Mouse (Mus musculus) neural tube, embryonic 13.5 days (tissue): ENCODE measurements around the gene Itga4. TPM values are rescaled to one million over a fixed set of nuclear protein-coding genes. Genes with fewer than 3 reads are reported as not detected.

Experiments
- ATAC-seq: fragments of 200-750 bp; cut with Nextera tagmentation; 2 replicates; pipeline ENCODE4 v1.8.0; 2017; ENCODE audit warnings: low read depth, mild to moderate bottlenecking, moderate TSS enrichment, moderate library complexity
- H3K27ac ChIP-seq: fragments of 300-500 bp; sonication (generic); replicated peaks from 2 replicates; pipeline ENCODE4 v1.5.1; 2015; ENCODE audit warnings: moderate library complexity, mild to moderate bottlenecking, inconsistent platforms
- H3K27me3 ChIP-seq: fragments of 300-500 bp; sonication (generic); 2 replicates; pipeline ENCODE4 v1.6.1; 2015; ENCODE audit warnings: mild to moderate bottlenecking, inconsistent platforms
- H3K36me3 ChIP-seq: fragments of 300-500 bp; sonication (generic); 2 replicates; pipeline ENCODE4 v1.6.1; 2015; ENCODE audit warnings: mild to moderate bottlenecking, inconsistent platforms
- H3K4me1 ChIP-seq: fragments of 300-500 bp; sonication (generic); replicated peaks from 2 replicates; pipeline ENCODE4 v1.6.1; 2015; ENCODE audit warnings: inconsistent platforms
- H3K4me2 ChIP-seq: fragments of 300-500 bp; sonication (generic); 2 replicates; pipeline ENCODE4 v1.6.1; 2015; ENCODE audit warnings: inconsistent platforms, mild to moderate bottlenecking, moderate library complexity
- H3K4me3 ChIP-seq: fragments of 300-500 bp; sonication (generic); 2 replicates; pipeline ENCODE4 v1.5.1; 2015; ENCODE audit warnings: mild to moderate bottlenecking, inconsistent platforms
- H3K9ac ChIP-seq: fragments of 300-500 bp; sonication (generic); 2 replicates; pipeline ENCODE4 v1.6.1; 2015; ENCODE audit warnings: moderate library complexity, mild to moderate bottlenecking, inconsistent platforms
- H3K9me3 ChIP-seq: fragments of 300-500 bp; sonication (generic); 2 replicates; pipeline ENCODE4 v1.6.1; 2016; ENCODE audit warnings: inconsistent platforms
- WGBS: fragments of 180-500 bp; shearing (Covaris S2); methylation state at CpG from one replicate; pipeline ENCODE4 v1.1.7; 2015; 5-methylcytosine and 5-hydroxymethylcytosine counted together
- polyA plus RNA-seq: library from polyadenylated mRNA; unstranded; fragments of >200 nt; fragmentation: Nextera tagmentation; extraction: Ambion mirVana; gene quantifications from 2 replicates; pipeline ENCODE4 v1.2.1, GENCODE M21; 2015

Gene Itga4
- polyA plus RNA-seq, 1 experiment from 2014 or later: 5.4 TPM

DNA sequence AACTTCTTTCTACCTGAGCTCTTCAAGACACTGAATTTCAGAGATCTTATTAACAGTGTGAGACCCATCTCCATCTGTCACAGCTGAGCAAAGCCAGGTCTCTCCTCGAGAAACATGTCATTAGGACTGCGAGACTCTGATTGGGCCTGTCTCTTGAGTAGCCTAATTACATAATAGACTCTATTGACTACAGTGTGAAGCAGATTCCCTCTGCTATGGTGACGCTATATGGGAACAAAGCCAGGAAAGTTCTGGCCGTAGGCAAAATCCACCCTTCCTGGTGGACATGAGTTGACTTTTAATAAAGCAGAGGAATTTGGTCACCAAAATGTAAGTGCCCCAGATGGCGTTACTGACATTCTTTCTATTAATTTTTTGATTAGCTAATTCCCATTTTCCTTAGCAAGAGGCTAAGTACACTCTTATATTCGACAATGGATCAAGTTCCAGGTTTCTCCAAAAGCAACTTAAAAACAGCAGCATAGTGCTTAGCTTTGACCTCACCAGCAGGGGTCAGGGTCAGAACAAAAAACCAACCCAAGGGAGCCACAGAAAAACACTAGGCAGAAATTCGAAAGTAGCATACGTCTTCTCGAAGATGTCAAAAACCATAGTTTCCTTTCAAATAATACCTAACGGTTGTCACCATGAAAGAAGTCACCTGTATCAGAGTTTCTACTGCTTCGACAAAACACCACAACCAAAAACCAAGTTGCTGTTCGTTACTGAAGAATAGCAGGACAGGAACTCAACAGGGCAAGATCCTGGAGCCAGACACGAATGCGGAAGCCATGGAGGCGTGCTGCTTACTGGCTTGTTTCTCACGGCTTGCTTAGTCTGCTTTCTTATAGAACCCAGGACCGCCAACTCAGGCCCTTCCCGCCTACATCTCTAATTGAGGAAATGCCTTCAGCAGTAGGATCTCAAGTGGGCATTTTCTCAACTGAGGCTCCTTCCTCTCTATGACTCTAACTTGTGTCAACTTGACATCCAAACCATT, 112.5 kb downstream of the Itga4 start:
- ATAC-seq: no peak
- H3K36me3 ChIP-seq: no peaks in the 10 kb centered on the region
- no peak overlapping the region for H3K4me3 ChIP-seq
- no peak overlapping the region for H3K27ac ChIP-seq
- H3K9ac ChIP-seq: no peak overlapping the region
- H3K4me2 ChIP-seq: no peak overlapping the region
- WGBS: 68% methylated on average over 18 of the region's 18 CpGs
- H3K27me3 ChIP-seq: no peaks in the 10 kb centered on the region
- H3K4me1 ChIP-seq: peaks cover 13% of the 10 kb centered on the region
- no peaks in the 10 kb centered on the region for H3K9me3 ChIP-seq

DNA sequence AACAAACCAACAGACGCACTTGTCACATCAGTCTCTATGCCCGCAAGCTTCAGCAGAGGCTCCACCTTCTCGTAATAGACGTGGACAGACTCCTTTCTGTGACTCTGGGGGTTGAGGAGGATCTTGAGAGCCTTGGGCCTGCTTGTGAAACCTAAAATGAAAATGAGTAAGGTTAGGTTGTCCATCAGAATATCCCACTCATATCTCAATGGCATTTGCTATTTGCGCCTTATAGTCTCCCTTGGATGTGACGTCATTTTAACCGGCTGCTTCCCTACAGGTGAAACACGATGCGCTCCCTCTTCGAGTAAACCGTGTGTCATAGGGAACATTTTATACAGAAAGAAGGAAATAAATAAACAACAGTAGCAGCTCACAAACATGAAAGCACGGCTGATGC, 113.4 kb downstream of the Itga4 start:
- no peak for ATAC-seq
- H3K27me3 ChIP-seq: no peaks in the 10 kb centered on the region
- 84% methylated on average over 12 of the region's 12 CpGs for WGBS

DNA sequence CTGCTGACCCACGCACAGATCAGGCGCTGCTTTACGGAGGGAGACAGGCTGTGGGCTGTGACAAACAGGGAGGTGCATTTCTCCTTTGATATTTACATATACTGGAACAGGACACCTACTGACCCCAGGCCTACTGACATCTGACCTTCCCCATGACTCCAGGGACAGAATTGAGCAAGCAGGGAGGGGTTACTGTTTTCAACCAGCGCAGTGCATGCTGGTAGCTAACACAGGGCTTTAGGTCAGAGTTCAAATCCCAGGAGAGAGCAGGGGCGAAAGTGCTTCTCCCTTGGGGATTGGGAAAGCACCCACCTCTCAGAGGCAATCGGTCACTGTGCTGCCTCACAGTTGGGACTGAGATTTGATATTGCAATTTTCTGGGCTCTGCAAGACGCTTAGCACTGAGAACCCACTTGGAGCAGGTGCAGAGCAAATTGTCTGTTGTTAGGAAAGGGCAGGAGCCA, 113.9 kb downstream of the Itga4 start:
- 66% methylated on average over 7 of the region's 7 CpGs for WGBS
- ATAC-seq: no peak

More for the DNA sequence above, 113.4 kb downstream of the Itga4 start:
- Histone ChIP-seq H3K27ac (no peak overlapping the region), H3K4me1 (peaks cover 13% of the 10 kb centered on the region), H3K4me2 (no peak overlapping the region), H3K4me3 (no peak overlapping the region), H3K9ac (no peak overlapping the region), H3K9me3 (no peaks in the 10 kb centered on the region), H3K36me3 (no peaks in the 10 kb centered on the region)

DNA sequence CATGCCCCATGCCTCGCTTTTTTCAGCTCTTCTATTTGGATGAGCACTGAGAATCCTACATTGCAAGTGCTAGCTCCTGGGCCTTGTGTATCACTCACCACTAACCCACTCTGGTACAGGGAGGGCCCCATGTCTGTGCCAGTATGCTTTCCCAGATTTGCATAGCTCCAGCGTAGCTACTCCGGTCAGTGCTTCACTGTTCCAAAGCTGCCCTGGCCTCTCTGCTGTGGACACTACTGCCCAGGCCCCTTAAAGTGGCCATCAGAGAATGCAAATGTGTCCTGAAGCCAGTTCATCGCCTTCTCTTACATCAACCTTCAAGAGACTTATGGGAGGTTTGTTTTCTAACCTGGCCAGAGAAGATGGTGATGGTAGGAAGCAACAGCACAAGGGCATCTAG, 114.7 kb downstream of the Itga4 start:
- no peak overlapping the region for H3K9ac ChIP-seq
- H3K27ac ChIP-seq: no peak overlapping the region
- H3K27me3 ChIP-seq: no peaks in the 10 kb centered on the region
- no peaks in the 10 kb centered on the region for H3K9me3 ChIP-seq
- H3K4me1 ChIP-seq: peaks cover 13% of the 10 kb centered on the region
- H3K4me3 ChIP-seq: no peak overlapping the region
- no peaks in the 10 kb centered on the region for H3K36me3 ChIP-seq
- no peak for ATAC-seq
- H3K4me2 ChIP-seq: no peak overlapping the region
- WGBS: 87% methylated on average over 4 of the region's 4 CpGs

More for the DNA sequence above, 113.9 kb downstream of the Itga4 start:
- no peaks in the 10 kb centered on the region for H3K36me3 ChIP-seq
- H3K27me3 ChIP-seq: no peaks in the 10 kb centered on the region
- H3K27ac ChIP-seq: no peak overlapping the region
- H3K4me1 ChIP-seq: peaks cover 13% of the 10 kb centered on the region
- H3K4me3 ChIP-seq: no peak overlapping the region
- no peaks in the 10 kb centered on the region for H3K9me3 ChIP-seq
- H3K9ac ChIP-seq: no peak overlapping the region
- no peak overlapping the region for H3K4me2 ChIP-seq

DNA sequence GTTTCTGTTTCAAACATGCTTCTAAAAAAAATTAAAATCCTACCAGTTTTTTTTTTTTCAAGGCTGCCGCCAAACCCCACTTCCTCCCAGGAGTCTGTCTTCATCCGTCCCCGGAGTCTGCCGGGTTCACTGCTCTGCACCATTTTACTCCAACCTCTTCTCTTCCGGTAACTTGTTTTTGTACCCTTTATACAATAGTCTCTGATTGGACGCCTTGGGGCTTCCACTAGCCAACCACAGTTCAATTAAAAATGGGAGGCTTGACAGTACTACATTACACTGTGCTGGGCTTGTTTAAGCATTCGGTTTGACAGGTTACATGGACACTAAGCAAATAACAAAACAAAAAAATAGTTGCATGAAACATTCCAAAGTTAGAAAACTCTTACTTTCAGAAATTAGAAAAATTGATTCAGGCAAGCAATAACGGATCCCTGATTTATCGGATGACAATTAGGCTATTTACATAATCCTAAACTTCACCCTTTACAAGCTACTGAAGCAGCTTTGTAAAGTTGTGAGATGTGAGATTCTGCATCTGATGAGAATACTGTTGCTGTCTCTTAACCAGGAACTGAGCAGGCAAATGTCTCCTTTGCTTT, 115.6 kb downstream of the Itga4 start:
- no peaks in the 10 kb centered on the region for H3K27me3 ChIP-seq
- no peaks in the 10 kb centered on the region for H3K9me3 ChIP-seq
- WGBS: 86% methylated on average over 9 of the region's 9 CpGs
- no peak overlapping the region for H3K4me2 ChIP-seq
- no peak for ATAC-seq
- H3K9ac ChIP-seq: no peak overlapping the region
- H3K4me1 ChIP-seq: peaks cover 13% of the 10 kb centered on the region
- no peak overlapping the region for H3K4me3 ChIP-seq
- H3K36me3 ChIP-seq: no peaks in the 10 kb centered on the region
- H3K27ac ChIP-seq: no peak overlapping the region

DNA sequence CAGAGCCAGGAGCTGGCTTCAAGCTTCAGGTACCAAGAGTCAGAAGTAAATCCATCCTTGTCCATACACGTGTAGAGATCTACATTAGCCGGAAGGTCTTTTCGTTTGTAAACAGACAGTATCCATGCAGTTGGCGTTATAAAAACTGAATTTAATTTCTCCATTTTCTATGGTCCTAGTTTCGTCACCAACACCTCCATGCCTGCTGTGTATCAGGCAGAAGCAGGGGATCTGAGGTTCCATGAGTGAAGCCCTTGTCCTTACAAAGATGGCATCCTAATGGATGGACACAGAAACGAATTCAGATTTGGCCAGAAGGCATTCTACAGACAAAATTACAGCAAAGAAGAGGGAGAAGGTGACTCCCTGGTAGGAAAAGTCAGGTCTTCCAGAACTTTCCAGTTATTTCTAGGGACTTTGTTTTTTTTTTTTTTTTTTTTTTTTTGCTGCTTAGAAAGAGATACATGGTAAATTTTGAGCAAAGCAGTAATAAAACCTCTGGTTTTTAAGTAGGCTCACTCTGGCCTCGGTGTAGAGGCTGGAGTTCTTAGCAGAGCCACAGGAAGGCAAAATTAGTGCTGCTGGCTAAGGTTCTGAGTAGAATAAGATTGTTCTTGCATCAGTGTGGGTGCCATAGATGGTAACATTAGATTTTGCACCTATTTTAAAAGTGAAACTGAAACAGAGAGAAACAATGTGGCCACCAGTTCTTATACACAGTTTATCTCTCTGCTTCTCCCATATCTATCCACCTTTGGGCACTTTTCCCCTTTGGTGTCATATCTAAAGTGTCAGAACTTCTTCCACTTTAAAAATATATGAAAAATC, 116.3 kb downstream of the Itga4 start:
- no peaks in the 10 kb centered on the region for H3K27me3 ChIP-seq
- H3K9ac ChIP-seq: no peak overlapping the region
- H3K36me3 ChIP-seq: no peaks in the 10 kb centered on the region
- H3K4me2 ChIP-seq: no peak overlapping the region
- H3K4me1 ChIP-seq: peaks cover 13% of the 10 kb centered on the region
- no peak for ATAC-seq
- H3K4me3 ChIP-seq: no peak overlapping the region
- no peaks in the 10 kb centered on the region for H3K9me3 ChIP-seq
- H3K27ac ChIP-seq: no peak overlapping the region
- WGBS: 91% methylated on average over 7 of the region's 7 CpGs

DNA sequence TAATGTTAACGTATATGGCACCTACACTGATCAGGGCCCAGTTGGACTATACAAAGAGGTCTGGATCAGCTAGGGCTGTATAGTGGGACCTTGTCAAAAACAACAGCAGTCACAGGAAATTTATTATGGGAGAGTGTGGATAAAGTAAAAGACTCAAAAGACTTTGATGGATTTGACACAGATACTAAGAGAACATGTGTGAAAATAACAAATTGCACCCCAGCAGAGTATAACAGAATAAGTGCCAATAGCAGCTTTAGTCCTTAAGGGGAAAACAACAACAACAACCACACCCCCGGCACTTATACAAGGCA, 116.9 kb downstream of the Itga4 start:
- H3K4me1 ChIP-seq: peaks cover 13% of the 10 kb centered on the region
- H3K9me3 ChIP-seq: no peaks in the 10 kb centered on the region
- H3K4me3 ChIP-seq: no peak overlapping the region
- WGBS: 81% methylated on average over 2 of the region's 2 CpGs
- no peaks in the 10 kb centered on the region for H3K27me3 ChIP-seq
- no peak overlapping the region for H3K9ac ChIP-seq
- no peak overlapping the region for H3K27ac ChIP-seq
- H3K36me3 ChIP-seq: no peaks in the 10 kb centered on the region
- no peak for ATAC-seq
- H3K4me2 ChIP-seq: no peak overlapping the region

DNA sequence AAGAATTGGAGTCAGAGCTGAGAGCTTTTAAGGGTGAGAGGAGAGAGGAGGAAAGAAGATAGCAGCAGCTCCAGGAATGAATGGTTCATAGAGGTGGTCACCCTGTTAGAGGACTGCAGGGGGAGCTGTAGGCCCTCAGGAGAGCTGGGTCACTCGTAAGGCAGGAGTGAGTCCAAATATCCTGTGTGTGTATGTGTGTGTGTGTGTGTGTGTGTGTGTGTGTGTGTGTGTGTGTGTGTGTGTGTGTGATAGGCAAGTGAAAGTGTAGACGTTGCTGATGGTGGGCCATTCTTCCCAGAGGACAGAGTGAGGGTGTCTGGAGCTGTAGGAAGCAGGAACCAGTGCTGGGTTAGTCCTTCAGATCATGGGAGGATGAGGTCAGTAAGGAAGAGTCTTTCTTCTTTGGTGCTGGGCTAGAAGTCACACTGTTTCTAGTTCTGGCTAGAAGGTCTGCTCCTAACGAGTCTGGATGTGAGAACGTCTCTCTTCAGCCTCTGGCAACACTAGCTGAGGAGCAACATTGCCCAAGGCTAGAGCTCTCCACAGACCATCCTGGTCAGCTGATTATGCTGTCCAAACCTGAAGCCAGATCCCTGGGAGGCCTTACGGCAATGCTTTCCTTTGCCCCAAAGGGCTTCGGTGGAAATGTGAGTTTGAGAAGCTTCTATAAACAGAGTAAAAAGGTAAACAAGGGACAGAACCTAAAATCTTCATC, 117.4 kb downstream of the Itga4 start:
- Histone ChIP-seq H3K4me2 (no peak overlapping the region), H3K36me3 (no peaks in the 10 kb centered on the region), H3K9me3 (no peaks in the 10 kb centered on the region), H3K4me1 (peaks cover 8% of the 10 kb centered on the region), H3K9ac (no peak overlapping the region), H3K27me3 (no peaks in the 10 kb centered on the region), H3K4me3 (no peak overlapping the region), H3K27ac (no peak overlapping the region)
- no peak for ATAC-seq
- WGBS: 50% methylated on average over 6 of the region's 6 CpGs

DNA sequence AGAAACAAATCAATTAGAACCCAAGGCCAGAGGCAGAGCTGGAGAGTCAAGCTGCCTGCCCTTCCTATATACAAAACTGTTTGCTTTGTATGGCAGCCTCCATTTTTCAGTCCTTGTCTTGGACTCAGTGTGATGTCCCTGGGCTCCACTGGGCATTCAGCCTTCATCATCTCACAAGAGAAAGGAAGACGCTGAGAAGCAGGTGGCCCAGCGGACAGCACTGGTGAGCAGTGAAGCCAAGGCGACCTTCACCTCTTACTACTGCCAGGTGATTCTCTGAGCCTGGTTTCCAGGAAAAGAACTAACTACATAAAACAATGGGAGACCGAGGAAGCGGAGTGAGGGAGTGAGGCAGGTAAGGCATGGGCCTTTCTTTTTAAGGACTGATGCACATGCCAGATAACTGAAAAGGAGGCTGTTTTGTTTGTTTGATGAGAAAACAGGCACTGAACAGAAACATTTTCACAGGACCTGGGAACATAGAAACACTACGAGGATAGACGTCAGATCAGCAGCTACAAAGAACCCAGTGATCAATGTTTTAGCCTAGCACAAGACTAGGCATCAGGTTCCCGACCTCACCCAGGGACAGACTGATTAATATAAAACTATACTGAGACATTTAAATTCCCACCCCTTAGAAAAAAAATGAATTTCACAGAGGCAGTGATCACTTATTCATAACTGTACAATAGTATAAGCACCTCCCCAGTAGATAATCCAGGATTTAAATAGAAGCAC, 123.3 kb downstream of the Itga4 start:
- ATAC-seq: no peak
- H3K4me2 ChIP-seq: no peak overlapping the region
- peaks cover 17% of the 10 kb centered on the region for H3K4me1 ChIP-seq
- 56% methylated on average over 8 of the region's 8 CpGs for WGBS
- no peaks in the 10 kb centered on the region for H3K36me3 ChIP-seq
- H3K27ac ChIP-seq: 0 out of 2 replicates have a peak overlapping the region, but pooled peaks have one; percentile 33
- no peaks in the 10 kb centered on the region for H3K27me3 ChIP-seq
- no peak overlapping the region for H3K4me3 ChIP-seq
- no peak overlapping the region for H3K9ac ChIP-seq
- no peaks in the 10 kb centered on the region for H3K9me3 ChIP-seq

DNA sequence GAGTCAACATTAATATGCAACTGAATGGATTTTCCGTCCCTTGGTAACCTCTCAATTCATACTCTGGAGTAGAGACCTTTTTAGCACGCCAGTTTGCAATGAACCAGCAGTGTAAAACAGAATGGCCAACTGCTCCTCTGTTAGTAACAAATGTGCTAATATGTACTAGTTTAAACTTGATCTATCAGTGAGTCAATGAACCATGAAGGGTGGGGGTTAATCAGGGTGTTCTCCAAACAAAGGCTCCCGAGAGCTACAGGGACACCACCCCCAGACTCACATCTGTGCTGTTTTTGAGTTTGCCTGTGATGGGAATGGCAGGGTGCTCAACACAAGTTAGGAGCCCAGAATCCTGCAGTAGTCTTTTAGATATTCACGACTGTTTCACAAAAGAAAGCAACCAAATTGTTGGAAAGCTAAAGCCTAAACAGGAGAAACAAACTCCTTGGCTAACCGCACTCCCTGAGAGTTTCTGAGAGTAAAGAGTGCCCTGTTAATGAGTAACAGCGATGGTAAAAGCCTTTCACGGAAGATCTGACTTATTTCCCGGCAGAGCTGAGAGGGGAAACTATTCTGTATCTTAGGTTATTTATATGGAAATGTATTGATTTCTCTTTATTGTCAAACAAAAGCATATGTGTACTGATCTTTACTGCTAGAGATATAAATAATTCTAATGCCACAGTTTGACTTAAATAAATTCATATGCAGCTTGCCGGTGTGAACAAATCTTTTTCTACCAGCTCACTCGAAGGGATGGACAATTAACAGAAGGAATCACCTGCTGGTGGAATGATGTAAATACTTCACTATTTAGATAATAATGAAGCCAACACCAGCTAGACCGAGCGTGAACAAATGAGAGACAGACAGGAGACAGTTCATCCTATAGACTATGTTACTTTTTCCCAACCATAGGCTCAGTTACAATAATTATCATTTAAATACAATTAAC, 124.1 kb downstream of the Itga4 start:
- Histone ChIP-seq H3K27ac (0 out of 2 replicates have a peak overlapping the region, but pooled peaks have one; percentile 33), H3K4me2 (peak overlapping the region; percentile 13; the same call in 1 of the 2 replicates)
- 0 out of 2 replicates have a peak, but pooled peaks have one; percentile 47 for ATAC-seq

More for the DNA sequence above, 124.1 kb downstream of the Itga4 start:
- Histone ChIP-seq H3K4me1 (peaks cover 17% of the 10 kb centered on the region), H3K36me3 (no peaks in the 10 kb centered on the region), H3K9ac (no peak overlapping the region), H3K9me3 (no peaks in the 10 kb centered on the region), H3K4me3 (no peak overlapping the region), H3K27me3 (no peaks in the 10 kb centered on the region)
- 9% methylated on average over 12 of the region's 12 CpGs for WGBS
